Mouse (Mus musculus) lung, postnatal 0 days (tissue): ENCODE results near the gene Sdk1.

Source experiments
- CTCF ChIP-seq: IDR thresholded peaks from 2 replicates; pipeline ENCODE4 v1.5.1; 2016; ENCODE audit warnings: antibody characterized with exemption, mild to moderate bottlenecking
- EP300 ChIP-seq: IDR thresholded peaks from 2 replicates; pipeline ENCODE4 v1.6.1; 2016; ENCODE audit warnings: antibody characterized with exemption, mild to moderate bottlenecking, control low read depth

DNA sequence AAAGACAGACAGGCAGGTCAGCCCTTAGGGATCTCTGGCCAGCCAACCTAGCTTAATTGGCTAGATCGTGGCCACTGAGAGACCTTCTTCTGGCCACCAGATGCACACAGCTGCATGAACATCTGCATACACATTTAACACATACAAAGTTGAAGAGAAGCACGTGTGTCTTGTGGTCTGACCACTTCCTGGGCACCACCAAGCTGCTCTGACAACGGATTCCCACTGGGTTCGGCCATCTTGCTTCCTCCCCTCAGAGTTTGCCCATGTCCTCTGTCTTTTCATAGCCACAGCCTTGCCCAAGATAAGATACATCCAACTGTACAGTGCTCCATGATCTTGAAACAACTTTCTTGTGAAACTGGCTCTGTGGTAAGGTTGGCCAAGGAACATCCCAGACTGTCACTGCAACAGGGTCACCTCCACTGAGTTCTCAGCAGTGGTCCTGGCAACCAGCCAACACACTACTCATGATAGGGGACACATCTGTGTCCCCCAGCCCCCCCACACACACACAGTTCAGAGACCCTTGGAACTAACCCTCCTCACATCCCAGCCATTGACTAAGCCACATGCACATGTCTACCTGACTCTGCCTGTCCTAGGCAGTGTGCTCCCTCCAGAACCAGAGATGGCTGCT lies 798.7 kb downstream of the Sdk1 start:
- no peak for TF ChIP-seq CTCF
- TF ChIP-seq EP300, result no peak
